Mouse (Mus musculus): ENCODE data around the gene Pygo2. TPM values are rescaled to one million over a fixed set of nuclear protein-coding genes. Genes with fewer than 3 reads are reported as not detected.

The Pygo2 gene
- total and polyA plus RNA-seq, 2 experiments from 2014 or later, result 31.0 to 74.7 TPM

GRCm38 (mm10) chr3:89468268-89468667, 38.3 kb downstream of the Pygo2 start:
- no peak for TF ChIP-seq CTCF (IDR thresholded peaks at IDR 0.05; ENCODE audit: low read depth)
- Histone ChIP-seq H3K27ac (no peak overlapping the region), H3K4me1 (ENCODE audit: insufficient read depth, low read length) (no peaks in the 10 kb centered on the region), H3K9me3 (ENCODE audit: low read length) (no peaks in the 10 kb centered on the region), H3K4me2 (ENCODE audit: low read depth, low read length) (no peak overlapping the region), H3K4me3 (ENCODE audit: low read length) (no peak overlapping the region), H3K9ac (replicated peaks; ENCODE audit: low read length) (no peak overlapping the region), H3K27me3 (ENCODE audit: insufficient read depth, low read length) (no peaks in the 10 kb centered on the region), H3K36me3 (ENCODE audit: insufficient read depth, low read length) (peaks cover 9% of the 10 kb centered on the region)
- WGBS, result 47% methylated on average over 4 of the region's 4 CpGs
- no peak for DNase-seq (ENCODE audit: low spot score)
- no peak for ATAC-seq

GRCm38 (mm10) chr3:89472280-89472679, 42.3 kb downstream of the Pygo2 start:
- peaks cover 9% of the 10 kb centered on the region for H3K36me3 ChIP-seq (ENCODE audit: insufficient read depth, low read length)
- no peak for TF ChIP-seq CTCF (IDR thresholded peaks at IDR 0.05; ENCODE audit: low read depth)
- no peaks in the 10 kb centered on the region for H3K27me3 ChIP-seq (ENCODE audit: insufficient read depth, low read length)
- H3K9me3 ChIP-seq (ENCODE audit: low read length), result no peaks in the 10 kb centered on the region
- 76% methylated on average over 7 of the region's 7 CpGs for WGBS
- no peak overlapping the region for H3K27ac ChIP-seq
- no peak overlapping the region for H3K4me2 ChIP-seq (ENCODE audit: low read depth, low read length)
- ATAC-seq (no peak), DNase-seq (ENCODE audit: low spot score) (no peak)
- H3K4me1 ChIP-seq (ENCODE audit: insufficient read depth, low read length), result no peaks in the 10 kb centered on the region
- no peak overlapping the region for H3K4me3 ChIP-seq (ENCODE audit: low read length)
- H3K9ac ChIP-seq (replicated peaks; ENCODE audit: low read length), result no peak overlapping the region

GRCm38 (mm10) chr3:89473838-89474237, 43.8 kb downstream of the Pygo2 start:
- peaks cover under 1% of the 10 kb centered on the region; the same call in 1 of the 2 replicates for H3K36me3 ChIP-seq (ENCODE audit: insufficient read depth, low read length)
- no peak overlapping the region for H3K27ac ChIP-seq
- TF ChIP-seq CTCF (IDR thresholded peaks at IDR 0.05; ENCODE audit: low read depth), result no peak
- no peak overlapping the region for H3K4me3 ChIP-seq (ENCODE audit: low read length)
- no peak for ATAC-seq
- DNase-seq (ENCODE audit: low spot score), result no peak
- no peak overlapping the region for H3K4me2 ChIP-seq (ENCODE audit: low read depth, low read length)
- no peaks in the 10 kb centered on the region for H3K27me3 ChIP-seq (ENCODE audit: insufficient read depth, low read length)
- 75% methylated on average over 6 of the region's 6 CpGs for WGBS
- no peaks in the 10 kb centered on the region for H3K9me3 ChIP-seq (ENCODE audit: low read length)
- no peak overlapping the region for H3K9ac ChIP-seq (replicated peaks; ENCODE audit: low read length)
- no peaks in the 10 kb centered on the region for H3K4me1 ChIP-seq (ENCODE audit: insufficient read depth, low read length)

- no peak for TF ChIP-seq CTCF (IDR thresholded peaks at IDR 0.05; ENCODE audit: low read depth)
- 76% methylated on average over 6 of the region's 6 CpGs for WGBS
- H3K9me3 ChIP-seq (ENCODE audit: low read length), result no peaks in the 10 kb centered on the region
- no peak overlapping the region for H3K4me2 ChIP-seq (ENCODE audit: low read depth, low read length)
- no peak overlapping the region for H3K4me3 ChIP-seq (ENCODE audit: low read length)
- no peaks in the 10 kb centered on the region for H3K27me3 ChIP-seq (ENCODE audit: insufficient read depth, low read length)
- no peak for DNase-seq (ENCODE audit: low spot score)
- H3K27ac ChIP-seq, result no peak overlapping the region
- no peaks in the 10 kb centered on the region for H3K36me3 ChIP-seq (ENCODE audit: insufficient read depth, low read length)
- no peak for ATAC-seq
- H3K4me1 ChIP-seq (ENCODE audit: insufficient read depth, low read length), result no peaks in the 10 kb centered on the region
- H3K9ac ChIP-seq (replicated peaks; ENCODE audit: low read length), result no peak overlapping the region
These were observed 49.0 kb downstream of the Pygo2 start for GRCm38 (mm10) chr3:89479055-89479454.

- Histone ChIP-seq H3K27ac (no peak overlapping the region), H3K4me3 (ENCODE audit: low read length) (no peak overlapping the region), H3K36me3 (ENCODE audit: insufficient read depth, low read length) (no peaks in the 10 kb centered on the region), H3K4me2 (ENCODE audit: low read depth, low read length) (no peak overlapping the region), H3K9ac (replicated peaks; ENCODE audit: low read length) (no peak overlapping the region), H3K4me1 (ENCODE audit: insufficient read depth, low read length) (no peaks in the 10 kb centered on the region), H3K27me3 (ENCODE audit: insufficient read depth, low read length) (no peaks in the 10 kb centered on the region), H3K9me3 (ENCODE audit: low read length) (no peaks in the 10 kb centered on the region)
- peak; percentile 10 for DNase-seq (ENCODE audit: low spot score)
- TF ChIP-seq CTCF (IDR thresholded peaks at IDR 0.05; ENCODE audit: low read depth), result peak; percentile 72
- ATAC-seq, result no peak
- 41% methylated on average over 2 of the region's 2 CpGs for WGBS
These were observed 51.5 kb downstream of the Pygo2 start for GRCm38 (mm10) chr3:89481488-89481887.

DNA sequence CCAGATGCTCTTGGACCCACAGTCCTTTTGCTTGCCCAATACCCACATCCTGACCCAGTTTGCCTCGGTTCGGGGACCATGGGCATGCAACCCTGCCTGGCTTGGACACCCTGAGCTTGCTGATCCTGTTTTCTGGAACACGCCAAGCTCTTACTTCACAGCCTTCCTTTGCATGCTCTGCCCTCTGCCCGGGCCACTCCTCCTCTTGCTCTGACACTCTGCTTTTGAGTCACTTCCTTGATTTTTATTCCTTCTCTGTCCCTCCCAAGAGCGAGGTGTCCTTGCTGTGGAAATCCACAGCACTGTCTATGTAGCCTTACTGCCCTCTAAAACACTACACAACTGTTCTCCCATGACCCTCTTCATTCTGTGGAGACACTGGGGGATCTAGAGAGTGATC, 52.2 kb downstream of the Pygo2 start:
- Histone ChIP-seq H3K4me2 (ENCODE audit: low read depth, low read length) (no peak overlapping the region), H3K36me3 (ENCODE audit: insufficient read depth, low read length) (no peaks in the 10 kb centered on the region), H3K27ac (no peak overlapping the region), H3K27me3 (ENCODE audit: insufficient read depth, low read length) (no peaks in the 10 kb centered on the region), H3K4me3 (ENCODE audit: low read length) (no peak overlapping the region), H3K9me3 (ENCODE audit: low read length) (no peaks in the 10 kb centered on the region), H3K9ac (replicated peaks; ENCODE audit: low read length) (no peak overlapping the region), H3K4me1 (ENCODE audit: insufficient read depth, low read length) (no peaks in the 10 kb centered on the region)
- WGBS, result 88% methylated on average over 5 of the region's 5 CpGs
- no peak for DNase-seq (ENCODE audit: low spot score)
- no peak for ATAC-seq
- no peak for TF ChIP-seq CTCF (IDR thresholded peaks at IDR 0.05; ENCODE audit: low read depth)

Other genes starting within 250 kb of the Pygo2 start
- gene Fam189b, start 247.1 kb upstream of the Pygo2 start, total RNA-seq (2014; rRNA removed), result 15.2 and 19.7 TPM in 2 replicates
- 29.1 and 29.2 TPM in 2 replicates for gene Fam189b, start 247.1 kb upstream of the Pygo2 start, polyA plus RNA-seq (2015; fragmentation: Nextera tagmentation; extraction: Ambion mirVana)
- gene Gba, start 227.3 kb upstream of the Pygo2 start, total RNA-seq (2014; rRNA removed), result 62.5 and 77.4 TPM in 2 replicates
- 45.8 and 46.8 TPM in 2 replicates for gene Gba, start 227.3 kb upstream of the Pygo2 start, polyA plus RNA-seq (2015; fragmentation: Nextera tagmentation; extraction: Ambion mirVana)
- gene Thbs3, start 215.0 kb upstream of the Pygo2 start, total RNA-seq (2014; rRNA removed), result 29.4 and 37.9 TPM in 2 replicates
- 36.8 and 37.2 TPM in 2 replicates for gene Thbs3, start 215.0 kb upstream of the Pygo2 start, polyA plus RNA-seq (2015; fragmentation: Nextera tagmentation; extraction: Ambion mirVana)
- 103 and 130 TPM in 2 replicates for gene Mtx1, start 203.1 kb upstream of the Pygo2 start, total RNA-seq (2014; rRNA removed)
- 186 TPM in 2 replicates for gene Mtx1, start 203.1 kb upstream of the Pygo2 start, polyA plus RNA-seq (2015; fragmentation: Nextera tagmentation; extraction: Ambion mirVana)
- gene Muc1, start 201.2 kb upstream of the Pygo2 start, total RNA-seq (2014; rRNA removed), result 1.9 TPM in 2 replicates
- gene Muc1, start 201.2 kb upstream of the Pygo2 start, polyA plus RNA-seq (2015; fragmentation: Nextera tagmentation; extraction: Ambion mirVana), result 0.82 and 1.5 TPM in 2 replicates
- 74.9 and 111 TPM in 2 replicates for gene Krtcap2, start 184.2 kb upstream of the Pygo2 start, total RNA-seq (2014; rRNA removed)
- 250 and 268 TPM in 2 replicates for gene Krtcap2, start 184.2 kb upstream of the Pygo2 start, polyA plus RNA-seq (2015; fragmentation: Nextera tagmentation; extraction: Ambion mirVana)
- 97.9 and 101 TPM in 2 replicates for gene Trim46, start 183.9 kb upstream of the Pygo2 start, total RNA-seq (2014; rRNA removed)
- 42.9 and 49.8 TPM in 2 replicates for gene Trim46, start 183.9 kb upstream of the Pygo2 start, polyA plus RNA-seq (2015; fragmentation: Nextera tagmentation; extraction: Ambion mirVana)
- gene Dpm3, start 170.9 kb upstream of the Pygo2 start, total RNA-seq (2014; rRNA removed), result 295 and 347 TPM in 2 replicates
- gene Dpm3, start 170.9 kb upstream of the Pygo2 start, polyA plus RNA-seq (2015; fragmentation: Nextera tagmentation; extraction: Ambion mirVana), result 95.5 and 97.8 TPM in 2 replicates
- gene Slc50a1, start 159.6 kb upstream of the Pygo2 start, total RNA-seq (2014; rRNA removed), result 30.1 and 30.8 TPM in 2 replicates
- gene Slc50a1, start 159.6 kb upstream of the Pygo2 start, polyA plus RNA-seq (2015; fragmentation: Nextera tagmentation; extraction: Ambion mirVana), result 47.2 and 49.1 TPM in 2 replicates
- gene Efna1, start 149.1 kb upstream of the Pygo2 start, total RNA-seq (2014; rRNA removed), result 3.9 and 5.9 TPM in 2 replicates
- 7.4 and 10.9 TPM in 2 replicates for gene Efna1, start 149.1 kb upstream of the Pygo2 start, polyA plus RNA-seq (2015; fragmentation: Nextera tagmentation; extraction: Ambion mirVana)
- gene Efna3, start 107.2 kb upstream of the Pygo2 start, total RNA-seq (2014; rRNA removed), result 107 and 171 TPM in 2 replicates
- gene Efna3, start 107.2 kb upstream of the Pygo2 start, polyA plus RNA-seq (2015; fragmentation: Nextera tagmentation; extraction: Ambion mirVana), result 57.0 and 61.4 TPM in 2 replicates
- gene Efna4, start 92.2 kb upstream of the Pygo2 start, total RNA-seq (2014; rRNA removed), result 7.6 and 9.6 TPM in 2 replicates
- gene Efna4, start 92.2 kb upstream of the Pygo2 start, polyA plus RNA-seq (2015; fragmentation: Nextera tagmentation; extraction: Ambion mirVana), result 3.5 and 4.2 TPM in 2 replicates
- 94.4 and 107 TPM in 2 replicates for gene Adam15, start 80.2 kb upstream of the Pygo2 start, total RNA-seq (2014; rRNA removed)
- gene Adam15, start 80.2 kb upstream of the Pygo2 start, polyA plus RNA-seq (2015; fragmentation: Nextera tagmentation; extraction: Ambion mirVana), result 67.6 and 73.2 TPM in 2 replicates
- 0.07 and 0.31 TPM in 2 replicates for gene Dcst2, start 68.2 kb upstream of the Pygo2 start, total RNA-seq (2014; rRNA removed)
- 0.20 and 0.42 TPM in 2 replicates for gene Dcst2, start 68.2 kb upstream of the Pygo2 start, polyA plus RNA-seq (2015; fragmentation: Nextera tagmentation; extraction: Ambion mirVana)
- gene Dcst1, start 65.0 kb upstream of the Pygo2 start, total RNA-seq (2014; rRNA removed), result 0.05 TPM in 1 of 2 replicates, not detected in the other
- gene Dcst1, start 65.0 kb upstream of the Pygo2 start, polyA plus RNA-seq (2015; fragmentation: Nextera tagmentation; extraction: Ambion mirVana), result 1.00 and 1.1 TPM in 2 replicates
- 3.7 and 5.4 TPM in 2 replicates for gene Zbtb7b, start 35.4 kb upstream of the Pygo2 start, total RNA-seq (2014; rRNA removed)
- 0.73 and 0.82 TPM in 2 replicates for gene Zbtb7b, start 35.4 kb upstream of the Pygo2 start, polyA plus RNA-seq (2015; fragmentation: Nextera tagmentation; extraction: Ambion mirVana)
- not detected in 2 replicates for gene Lenep, start 27.4 kb upstream of the Pygo2 start, total RNA-seq (2014; rRNA removed)
- gene Lenep, start 27.4 kb upstream of the Pygo2 start, polyA plus RNA-seq (2015; fragmentation: Nextera tagmentation; extraction: Ambion mirVana), result not detected in 2 replicates
- gene Flad1, start 18.3 kb upstream of the Pygo2 start, total RNA-seq (2014; rRNA removed), result 32.1 and 40.7 TPM in 2 replicates
- 23.8 and 26.8 TPM in 2 replicates for gene Flad1, start 18.3 kb upstream of the Pygo2 start, polyA plus RNA-seq (2015; fragmentation: Nextera tagmentation; extraction: Ambion mirVana)
- gene Cks1b, start 11.8 kb upstream of the Pygo2 start, total RNA-seq (2014; rRNA removed), result 43.6 and 45.6 TPM in 2 replicates
- 103 and 107 TPM in 2 replicates for gene Cks1b, start 11.8 kb upstream of the Pygo2 start, polyA plus RNA-seq (2015; fragmentation: Nextera tagmentation; extraction: Ambion mirVana)
- 29.6 and 33.4 TPM in 2 replicates for gene Shc1, start 11.8 kb upstream of the Pygo2 start, total RNA-seq (2014; rRNA removed)
- 12.8 and 13.9 TPM in 2 replicates for gene Shc1, start 11.8 kb upstream of the Pygo2 start, polyA plus RNA-seq (2015; fragmentation: Nextera tagmentation; extraction: Ambion mirVana)
- gene Pbxip1, start 6.5 kb downstream of the Pygo2 start, total RNA-seq (2014; rRNA removed), result 22.5 and 33.6 TPM in 2 replicates
- 28.5 and 31.3 TPM in 2 replicates for gene Pbxip1, start 6.5 kb downstream of the Pygo2 start, polyA plus RNA-seq (2015; fragmentation: Nextera tagmentation; extraction: Ambion mirVana)
- gene Pmvk, start 24.3 kb downstream of the Pygo2 start, total RNA-seq (2014; rRNA removed), result 65.4 and 74.2 TPM in 2 replicates
- 117 and 120 TPM in 2 replicates for gene Pmvk, start 24.3 kb downstream of the Pygo2 start, polyA plus RNA-seq (2015; fragmentation: Nextera tagmentation; extraction: Ambion mirVana)
- 20.8 and 27.3 TPM in 2 replicates for gene Kcnn3, start 90.0 kb downstream of the Pygo2 start, total RNA-seq (2014; rRNA removed)
- 7.2 and 7.4 TPM in 2 replicates for gene Kcnn3, start 90.0 kb downstream of the Pygo2 start, polyA plus RNA-seq (2015; fragmentation: Nextera tagmentation; extraction: Ambion mirVana)